Mouse (Mus musculus): Measurements from ENCODE around the gene Krt4. TPM values are rescaled to one million over a fixed set of nuclear protein-coding genes. Genes with fewer than 3 reads are reported as not detected.

Gene Krt4
- polyA plus RNA-seq, 1 experiment from 2014 or later, result 0.82 TPM

DNA sequence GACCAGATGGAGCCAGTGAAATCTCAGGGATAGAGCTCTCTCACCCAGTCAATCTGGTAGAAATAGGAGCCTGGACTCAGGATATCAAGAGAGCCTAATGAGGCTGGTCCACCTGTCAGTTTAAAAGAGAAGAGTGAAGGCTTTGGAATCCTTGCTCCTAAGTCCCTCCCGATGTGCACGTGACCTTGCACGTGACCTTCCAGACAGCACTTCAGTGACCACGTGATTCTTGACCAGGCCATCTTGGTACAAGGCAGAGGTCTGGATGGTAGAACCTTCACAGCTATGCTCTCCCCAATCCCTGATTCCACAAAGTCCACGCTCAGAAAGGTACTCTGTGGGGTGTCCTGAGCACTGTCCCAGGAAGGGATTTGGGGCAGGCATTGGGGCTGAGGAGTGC is 19.7 kb downstream of the Krt4 start:
- WGBS, result 80% methylated on average over 5 of the region's 5 CpGs
- no peak overlapping the region for H3K27ac ChIP-seq (ENCODE audit: low read length)
- ATAC-seq (ENCODE audit: low FRiP score, low TSS enrichment), result no peak

DNA sequence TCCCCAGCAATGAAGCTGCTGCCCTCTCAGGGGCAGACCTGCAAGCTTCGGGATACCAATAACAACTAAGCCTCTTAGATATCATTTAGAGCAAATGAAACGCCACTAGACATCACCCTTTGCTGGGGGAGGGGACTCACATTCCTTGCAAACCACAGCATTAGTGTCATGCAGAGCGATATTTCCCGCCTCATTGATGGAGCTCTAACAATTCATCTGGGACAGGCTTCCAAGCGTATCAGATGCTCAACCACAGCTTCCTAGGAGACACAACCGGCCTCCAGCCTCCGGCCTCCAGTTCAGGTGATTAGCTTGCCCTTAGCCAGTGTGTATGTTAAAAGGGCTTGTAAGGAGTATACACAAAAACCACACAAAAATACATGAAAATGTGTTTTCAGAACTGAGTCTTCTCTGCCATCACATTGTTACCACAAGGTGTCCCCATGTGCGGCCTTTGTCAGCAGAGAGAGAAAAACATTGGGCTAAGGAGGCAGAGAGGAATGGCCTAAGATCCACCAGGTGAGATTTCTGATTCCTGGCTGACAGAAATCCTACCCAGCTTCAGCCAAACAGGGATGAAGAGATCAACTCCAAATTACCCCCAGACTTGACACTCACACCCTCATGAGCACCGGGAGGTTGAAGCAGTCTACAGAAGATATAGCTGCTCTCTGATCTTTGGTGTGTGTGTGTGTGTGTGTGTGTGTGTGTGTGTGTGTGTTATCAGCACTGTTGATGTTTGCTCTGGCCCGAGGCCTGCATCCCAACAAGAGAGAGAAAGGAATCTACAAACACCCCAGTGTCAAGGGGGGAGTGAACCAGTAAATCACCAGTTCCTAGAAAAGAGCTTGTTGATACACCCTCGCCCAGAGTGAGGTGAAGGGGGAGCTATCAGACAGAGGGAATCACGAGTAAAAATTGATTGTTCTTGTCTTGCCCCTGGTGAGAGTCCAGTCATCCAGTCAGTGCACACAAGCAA is 22.1 kb downstream of the Krt4 start:
- Histone ChIP-seq H3K4me3 (ENCODE audit: low read length) (no peak overlapping the region), H3K27me3 (ENCODE audit: insufficient read depth, low read length) (no peaks in the 10 kb centered on the region), H3K27ac (ENCODE audit: low read length) (no peak overlapping the region), H3K36me3 (ENCODE audit: insufficient read depth, low read length) (no peaks in the 10 kb centered on the region), H3K9ac (replicated peaks; ENCODE audit: low read length) (no peak overlapping the region), H3K4me2 (replicated peaks; ENCODE audit: low read depth, low read length) (no peak overlapping the region), H3K9me3 (ENCODE audit: low read length) (no peaks in the 10 kb centered on the region), H3K4me1 (ENCODE audit: insufficient read depth, low read length) (no peaks in the 10 kb centered on the region)
- ATAC-seq (ENCODE audit: low FRiP score, low TSS enrichment), result no peak
- WGBS, result 53% methylated on average over 12 of the region's 12 CpGs

More for the DNA sequence above, 19.7 kb downstream of the Krt4 start:
- no peaks in the 10 kb centered on the region for H3K4me1 ChIP-seq (ENCODE audit: insufficient read depth, low read length)
- H3K36me3 ChIP-seq (ENCODE audit: insufficient read depth, low read length), result no peaks in the 10 kb centered on the region
- no peaks in the 10 kb centered on the region for H3K27me3 ChIP-seq (ENCODE audit: insufficient read depth, low read length)
- no peaks in the 10 kb centered on the region for H3K9me3 ChIP-seq (ENCODE audit: low read length)
- no peak overlapping the region for H3K4me3 ChIP-seq (ENCODE audit: low read length)
- H3K9ac ChIP-seq (replicated peaks; ENCODE audit: low read length), result no peak overlapping the region
- H3K4me2 ChIP-seq (replicated peaks; ENCODE audit: low read depth, low read length), result no peak overlapping the region

DNA sequence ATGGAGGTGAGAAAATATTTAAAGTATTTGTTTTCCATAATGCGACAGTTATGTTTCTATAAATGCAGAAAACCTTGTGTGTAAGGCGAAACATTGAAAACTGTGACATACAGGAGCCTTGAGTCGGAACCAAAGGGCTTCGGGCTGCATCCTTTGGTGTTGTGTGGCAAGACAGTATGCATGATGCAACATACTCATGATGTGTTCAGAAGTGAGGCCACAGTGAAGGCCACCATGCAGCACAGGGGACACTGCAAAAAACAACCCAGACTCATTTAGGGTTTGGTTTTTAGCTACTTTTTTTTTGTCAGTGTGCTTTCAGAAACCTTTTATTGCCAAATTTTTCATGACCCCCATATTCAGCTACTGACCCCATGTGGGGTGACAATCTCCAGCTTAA is 29.3 kb downstream of the Krt4 start:
- no peak overlapping the region for H3K27ac ChIP-seq (ENCODE audit: low read length)
- no peaks in the 10 kb centered on the region for H3K36me3 ChIP-seq (ENCODE audit: insufficient read depth, low read length)
- no peak overlapping the region for H3K4me2 ChIP-seq (replicated peaks; ENCODE audit: low read depth, low read length)
- H3K9ac ChIP-seq (replicated peaks; ENCODE audit: low read length), result no peak overlapping the region
- no peaks in the 10 kb centered on the region for H3K9me3 ChIP-seq (ENCODE audit: low read length)
- no peak for ATAC-seq (ENCODE audit: low FRiP score, low TSS enrichment)
- H3K4me1 ChIP-seq (ENCODE audit: insufficient read depth, low read length), result no peaks in the 10 kb centered on the region
- no peaks in the 10 kb centered on the region for H3K27me3 ChIP-seq (ENCODE audit: insufficient read depth, low read length)
- 89% methylated on average over 4 of the region's 4 CpGs for WGBS
- no peak overlapping the region for H3K4me3 ChIP-seq (ENCODE audit: low read length)

DNA sequence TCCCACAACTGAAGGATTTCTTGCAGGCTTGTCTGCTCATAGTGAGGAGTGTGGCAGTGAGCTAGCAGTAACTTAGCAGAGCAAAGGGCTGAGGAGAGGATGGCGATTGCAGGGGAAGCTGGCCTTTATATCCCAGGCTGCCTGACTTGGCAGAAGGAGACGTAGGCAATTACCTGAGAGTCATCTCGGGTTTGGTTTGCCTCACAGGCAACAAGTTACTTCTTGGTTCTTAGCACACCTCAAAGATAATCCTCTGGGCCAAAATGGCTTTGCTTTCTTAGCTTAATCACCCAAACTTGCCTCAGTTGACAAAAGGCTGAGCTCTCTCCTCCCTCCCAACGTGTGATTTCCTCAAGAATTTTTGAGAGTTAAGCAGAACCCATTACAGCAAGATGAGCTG is 31.7 kb downstream of the Krt4 start, which contains the start of gene Krt76:
TSS of gene Krt76 (minus strand) at position 101 of the 400 bp plus-strand sequence.
- no peak for ATAC-seq (ENCODE audit: low FRiP score, low TSS enrichment)
- no peaks in the 10 kb centered on the region for H3K27me3 ChIP-seq (ENCODE audit: insufficient read depth, low read length)
- 48% methylated on average over 4 of the region's 4 CpGs for WGBS
- no peak within 1 kb of the TSS for H3K4me3 ChIP-seq (ENCODE audit: low read length)
- H3K4me2 ChIP-seq (replicated peaks; ENCODE audit: low read depth, low read length), result no peak within 1 kb of the TSS
- H3K9ac ChIP-seq (replicated peaks; ENCODE audit: low read length), result no peak within 1 kb of the TSS
- no peak within 1 kb of the TSS for H3K27ac ChIP-seq (ENCODE audit: low read length)
- H3K9me3 ChIP-seq (ENCODE audit: low read length), result no peaks in the 10 kb centered on the region
- no peaks in the 10 kb centered on the region for H3K4me1 ChIP-seq (ENCODE audit: insufficient read depth, low read length)
- no peaks in the 10 kb centered on the region for H3K36me3 ChIP-seq (ENCODE audit: insufficient read depth, low read length)

DNA sequence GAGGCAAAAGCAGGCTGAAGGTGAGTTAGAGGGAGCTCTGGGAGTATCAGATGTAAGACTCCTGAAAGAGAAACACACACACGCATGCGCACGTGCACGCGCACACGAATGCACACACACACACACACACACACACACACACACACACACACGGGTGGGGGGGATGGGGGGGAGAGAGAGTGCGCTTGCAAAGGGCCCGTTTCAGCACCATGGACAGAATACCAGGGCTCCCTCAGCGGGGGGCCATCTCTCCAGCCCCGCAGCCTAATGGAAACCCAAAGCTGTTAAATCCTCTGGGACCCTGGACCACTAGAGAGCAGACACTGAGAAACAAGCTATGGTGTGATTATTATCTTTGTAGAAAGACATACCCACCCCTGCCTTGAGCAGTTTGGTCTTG is 44.8 kb downstream of the Krt4 start:
- H3K36me3 ChIP-seq (ENCODE audit: insufficient read depth, low read length), result no peaks in the 10 kb centered on the region
- WGBS, result 24% methylated on average over 9 of the region's 11 CpGs
- no peaks in the 10 kb centered on the region for H3K27me3 ChIP-seq (ENCODE audit: insufficient read depth, low read length)
- no peaks in the 10 kb centered on the region for H3K4me1 ChIP-seq (ENCODE audit: insufficient read depth, low read length)
- no peaks in the 10 kb centered on the region for H3K9me3 ChIP-seq (ENCODE audit: low read length)
- no peak overlapping the region for H3K27ac ChIP-seq (ENCODE audit: low read length)
- no peak overlapping the region for H3K4me3 ChIP-seq (ENCODE audit: low read length)
- no peak for ATAC-seq (ENCODE audit: low FRiP score, low TSS enrichment)
- no peak overlapping the region for H3K4me2 ChIP-seq (replicated peaks; ENCODE audit: low read depth, low read length)
- no peak overlapping the region for H3K9ac ChIP-seq (replicated peaks; ENCODE audit: low read length)

DNA sequence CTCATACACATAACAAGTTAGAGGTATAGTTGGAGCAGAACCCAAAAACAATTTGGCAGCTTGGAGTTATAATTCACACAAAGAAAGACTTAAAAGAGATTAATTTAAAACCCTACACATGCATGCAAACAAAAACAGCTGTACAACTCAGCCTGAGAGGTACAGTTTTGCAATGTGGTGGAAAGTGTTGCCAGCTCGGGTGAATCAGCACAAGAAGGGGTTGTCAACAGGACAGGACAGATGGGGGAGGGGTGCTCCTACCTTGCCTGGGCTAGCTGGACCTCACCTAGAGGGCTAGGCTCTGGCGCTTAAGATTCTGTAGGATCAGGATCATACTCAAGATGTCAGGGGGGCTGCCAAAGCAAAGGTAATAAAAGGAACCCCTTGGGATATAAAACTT is 46.5 kb downstream of the Krt4 start:
- no peak for ATAC-seq (ENCODE audit: low FRiP score, low TSS enrichment)
- Histone ChIP-seq H3K9me3 (ENCODE audit: low read length) (no peaks in the 10 kb centered on the region), H3K36me3 (ENCODE audit: insufficient read depth, low read length) (no peaks in the 10 kb centered on the region), H3K27me3 (ENCODE audit: insufficient read depth, low read length) (no peaks in the 10 kb centered on the region), H3K4me1 (ENCODE audit: insufficient read depth, low read length) (no peaks in the 10 kb centered on the region), H3K27ac (ENCODE audit: low read length) (no peak overlapping the region), H3K4me3 (ENCODE audit: low read length) (no peak overlapping the region), H3K9ac (replicated peaks; ENCODE audit: low read length) (no peak overlapping the region), H3K4me2 (replicated peaks; ENCODE audit: low read depth, low read length) (no peak overlapping the region)
- 55% methylated on average over 2 of the region's 2 CpGs for WGBS

DNA sequence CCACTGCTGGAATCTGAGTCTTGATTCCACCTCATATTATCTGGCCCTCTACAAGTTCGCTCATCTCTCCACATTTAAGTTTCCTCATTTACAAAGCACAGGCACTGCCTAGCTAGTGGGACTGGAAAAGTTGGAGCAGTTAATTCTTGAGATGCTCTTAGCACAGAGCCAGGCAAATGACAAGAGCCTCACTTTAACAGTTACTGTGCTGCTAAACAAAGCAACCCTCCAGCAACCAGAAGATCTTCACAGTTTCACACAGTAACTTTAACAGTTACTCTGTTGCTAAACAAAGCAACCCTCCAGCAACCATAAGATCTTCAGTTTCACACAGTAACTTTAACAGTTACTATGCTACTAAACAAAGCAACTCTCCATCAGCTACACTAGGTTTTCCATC is 50.2 kb downstream of the Krt4 start:
- no peaks in the 10 kb centered on the region for H3K4me1 ChIP-seq (ENCODE audit: insufficient read depth, low read length)
- H3K9me3 ChIP-seq (ENCODE audit: low read length), result no peaks in the 10 kb centered on the region
- no peaks in the 10 kb centered on the region; the same call in 1 of the 2 replicates for H3K27me3 ChIP-seq (ENCODE audit: insufficient read depth, low read length)
- H3K36me3 ChIP-seq (ENCODE audit: insufficient read depth, low read length), result no peaks in the 10 kb centered on the region
- 93% methylated on average over 1 of the region's 1 CpGs for WGBS
- H3K27ac ChIP-seq (ENCODE audit: low read length), result no peak overlapping the region
- ATAC-seq (ENCODE audit: low FRiP score, low TSS enrichment), result no peak
- H3K4me3 ChIP-seq (ENCODE audit: low read length), result no peak overlapping the region
- H3K9ac ChIP-seq (replicated peaks; ENCODE audit: low read length), result no peak overlapping the region
- no peak overlapping the region for H3K4me2 ChIP-seq (replicated peaks; ENCODE audit: low read depth, low read length)

DNA sequence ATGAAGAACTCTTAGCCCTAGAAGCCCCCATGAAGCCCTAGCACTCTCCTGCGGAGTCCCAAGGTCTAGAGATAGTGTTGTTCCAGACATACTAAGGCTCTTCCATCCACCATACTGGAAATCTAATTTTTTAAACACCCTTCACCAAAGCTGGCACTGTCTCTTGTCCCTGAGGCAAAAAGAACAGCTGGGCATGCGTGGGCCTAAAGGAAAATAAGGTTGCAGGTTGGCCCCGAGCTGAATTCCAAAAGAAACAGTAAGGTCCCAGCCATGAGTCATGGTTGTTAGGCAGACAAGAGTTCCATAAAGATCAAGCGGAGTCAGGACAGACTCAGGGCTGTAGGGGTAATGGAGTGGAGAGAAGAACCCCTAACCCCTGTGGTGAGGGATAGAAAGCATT is 51.3 kb downstream of the Krt4 start:
- no peaks in the 10 kb centered on the region for H3K4me1 ChIP-seq (ENCODE audit: insufficient read depth, low read length)
- H3K9ac ChIP-seq (replicated peaks; ENCODE audit: low read length), result no peak overlapping the region
- H3K27ac ChIP-seq (ENCODE audit: low read length), result no peak overlapping the region
- H3K9me3 ChIP-seq (ENCODE audit: low read length), result no peaks in the 10 kb centered on the region
- H3K36me3 ChIP-seq (ENCODE audit: insufficient read depth, low read length), result no peaks in the 10 kb centered on the region
- WGBS, result 50% methylated on average over 4 of the region's 4 CpGs
- H3K4me3 ChIP-seq (ENCODE audit: low read length), result no peak overlapping the region
- ATAC-seq (ENCODE audit: low FRiP score, low TSS enrichment), result no peak
- no peaks in the 10 kb centered on the region; the same call in 1 of the 2 replicates for H3K27me3 ChIP-seq (ENCODE audit: insufficient read depth, low read length)
- H3K4me2 ChIP-seq (replicated peaks; ENCODE audit: low read depth, low read length), result no peak overlapping the region

DNA sequence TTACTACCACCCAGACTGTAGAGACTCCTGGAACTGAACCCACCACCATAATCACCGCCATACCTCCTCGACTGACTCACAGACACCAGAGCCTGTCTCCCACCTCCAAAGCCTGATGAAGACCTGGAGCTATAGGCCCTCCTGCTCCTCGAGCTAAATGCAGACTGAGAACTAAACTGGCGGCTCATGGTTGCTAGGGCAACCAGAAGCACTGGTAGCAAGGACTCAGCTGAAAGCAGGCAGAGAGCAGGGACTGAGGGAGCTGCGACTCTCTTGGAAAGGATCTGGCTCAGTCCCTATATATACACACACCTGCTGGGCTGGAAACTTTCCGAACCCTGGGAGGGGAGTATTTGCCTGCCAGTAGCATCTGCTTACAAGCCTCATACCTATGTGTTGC is 55.1 kb downstream of the Krt4 start, which contains the start of gene Krt77:
TSS of gene Krt77 (minus strand) at position 275 of the 400 bp plus-strand sequence.
- Histone ChIP-seq H3K4me1 (ENCODE audit: insufficient read depth, low read length) (no peaks in the 10 kb centered on the region), H3K4me2 (replicated peaks; ENCODE audit: low read depth, low read length) (no peak within 1 kb of the TSS), H3K36me3 (ENCODE audit: insufficient read depth, low read length) (no peaks in the 10 kb centered on the region), H3K9ac (replicated peaks; ENCODE audit: low read length) (no peak within 1 kb of the TSS), H3K4me3 (ENCODE audit: low read length) (no peak within 1 kb of the TSS), H3K27ac (ENCODE audit: low read length) (no peak within 1 kb of the TSS), H3K27me3 (ENCODE audit: insufficient read depth, low read length) (no peaks in the 10 kb centered on the region; the same call in 1 of the 2 replicates), H3K9me3 (ENCODE audit: low read length) (no peaks in the 10 kb centered on the region)
- ATAC-seq (ENCODE audit: low FRiP score, low TSS enrichment), result no peak
- WGBS, result 44% methylated on average over 6 of the region's 6 CpGs

Data from kidney, embryonic 16.5 days (tissue).